Comparison of ENCODE assay signal across 1 mouse cellular context in the genomic region with DNA sequence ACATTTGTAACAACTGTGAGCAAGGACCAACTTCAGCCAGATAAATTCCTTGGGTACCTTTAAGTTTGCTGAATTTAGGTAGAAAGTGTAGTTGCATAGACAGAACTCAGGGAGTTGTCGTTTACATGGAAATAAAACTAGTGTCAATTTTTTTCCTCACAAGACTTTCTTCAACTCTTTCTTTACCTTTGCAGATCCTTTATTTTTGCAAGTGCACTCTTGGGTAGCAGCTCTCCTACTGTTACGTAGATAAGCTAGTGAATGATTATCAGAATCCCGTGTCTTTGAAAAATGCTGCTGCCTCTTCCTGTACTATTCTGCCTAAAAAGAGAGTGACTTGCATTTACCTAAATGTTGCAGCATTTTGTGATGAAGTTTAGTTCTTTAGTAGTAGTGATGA.
TF ChIP-seq lines count a peak whose summit lies in the region.

No protein-coding gene starts in this region.

TF ChIP-seq in MEL, 35 proteins besides CTCF, POLR2A, EP300 and RAD21 (continued from another document):
- TF ChIP-seq TAL1 (IDR thresholded peaks at IDR 0.05; ENCODE audit: low read length) (no peak), TBP (IDR thresholded peaks at IDR 0.05; ENCODE audit: low read depth, low read length) (no peak), KAT2A (conservative IDR thresholded peaks at IDR 0.05; ENCODE audit: low read depth, low read length) (no peak), UBTF (IDR thresholded peaks at IDR 0.05; ENCODE audit: borderline replicate concordance, insufficient read depth, low read depth, low read length) (no peak), NRF1 (IDR thresholded peaks at IDR 0.05; ENCODE audit: insufficient read depth, low read depth, low read length, poor library complexity, severe bottlenecking) (no peak), RCOR1 (IDR thresholded peaks at IDR 0.05; ENCODE audit: low read depth, low read length) (peak; percentile 52; the same call in 1 of the 2 replicates), HCFC1 (IDR thresholded peaks at IDR 0.05; ENCODE audit: low read depth, low read length) (no peak), GABPA (IDR thresholded peaks at IDR 0.05; ENCODE audit: low read depth, low read length) (peak; percentile 23; the same call in 1 of the 2 replicates), MYC (IDR thresholded peaks at IDR 0.05; ENCODE audit: low read depth, low read length) (0 out of 2 replicates have a peak, but pooled peaks have one; percentile 43), E2F4 (IDR thresholded peaks at IDR 0.05; ENCODE audit: borderline replicate concordance, low read depth, low read length) (no peak), MAZ (IDR thresholded peaks at IDR 0.05; ENCODE audit: low read depth, low read length) (no peak), ZC3H11A (IDR thresholded peaks at IDR 0.05; ENCODE audit: low read depth, low read length) (no peak), GATA1 (IDR thresholded peaks at IDR 0.05; ENCODE audit: low read depth, low read length) (peak; percentile 56; the same call in 1 of the 2 replicates), MAFK (IDR thresholded peaks at IDR 0.05; ENCODE audit: borderline replicate concordance, low read depth, low read length) (no peak), MYB (IDR thresholded peaks at IDR 0.05; ENCODE audit: low read depth, low read length) (no peak), ETS1 (IDR thresholded peaks at IDR 0.05; ENCODE audit: low read depth, low read length) (peak; percentile 38; the same call in 1 of the 2 replicates), MEF2A (IDR thresholded peaks at IDR 0.05; ENCODE audit: extremely low read depth, insufficient replicate concordance, low read depth, low read length, poor library complexity, severe bottlenecking) (no peak), ZNF384 (IDR thresholded peaks at IDR 0.05; ENCODE audit: low read depth, low read length) (no peak), POLR2AphosphoS2 (IDR thresholded peaks at IDR 0.05; ENCODE audit: low read length) (no peak), CHD1 (IDR thresholded peaks at IDR 0.05; ENCODE audit: low read depth, low read length) (0 out of 2 replicates have a peak, but pooled peaks have one; percentile 47), BHLHE40 (IDR thresholded peaks at IDR 0.05; ENCODE audit: borderline replicate concordance, low read depth, low read length) (peak; percentile 33; the same call in 1 of the 2 replicates), CHD2 (IDR thresholded peaks at IDR 0.05; ENCODE audit: low read length) (no peak), NELFE (IDR thresholded peaks at IDR 0.05; ENCODE audit: low read depth, low read length) (no peak), MAX (IDR thresholded peaks at IDR 0.05; ENCODE audit: low read length) (no peak), JUND (IDR thresholded peaks at IDR 0.05; ENCODE audit: low read depth, low read length) (no peak), USF1 (IDR thresholded peaks at IDR 0.05; ENCODE audit: low read depth, low read length) (no peak)
